Mouse (Mus musculus) ES-Bruce4 (cell line): Measurements from ENCODE around the gene Oxa1l. TPM values are rescaled to one million over a fixed set of nuclear protein-coding genes. Genes with fewer than 3 reads are reported as not detected.
A peak's percentile ranks its signal among the peaks of the same experiment; 100 is the strongest.

Experiments used
- H3K27ac ChIP-seq: 2 replicates; pipeline ENCODE4 v1.5.1; 2012; ENCODE audit warnings: low read length, inconsistent platforms; ENCODE audit not compliant: insufficient read depth
- H3K27me3 ChIP-seq: 2 replicates; pipeline ENCODE4 v1.6.1; 2012; ENCODE audit warnings: mild to moderate bottlenecking, low read length, inconsistent platforms; ENCODE audit not compliant: control insufficient read depth, poor library complexity, insufficient read depth, severe bottlenecking
- H3K36me3 ChIP-seq: 2 replicates; pipeline ENCODE4 v1.6.1; 2012; ENCODE audit warnings: inconsistent platforms, mild to moderate bottlenecking, low read length, moderate library complexity; ENCODE audit not compliant: control insufficient read depth, poor library complexity, insufficient read depth, severe bottlenecking
- H3K4me1 ChIP-seq: one replicate; pipeline ENCODE4 v1.8.1; 2011; ENCODE audit warnings: low read length; ENCODE audit not compliant: control insufficient read depth, insufficient read depth
- H3K4me3 ChIP-seq: 2 replicates; pipeline ENCODE4 v1.5.1; 2011; ENCODE audit warnings: low read depth, mild to moderate bottlenecking, low read length
- H3K9ac ChIP-seq: 2 replicates; pipeline ENCODE4 v1.6.1; 2012; ENCODE audit warnings: low read depth, mild to moderate bottlenecking, inconsistent platforms; ENCODE audit not compliant: poor library complexity, severe bottlenecking
- H3K9me3 ChIP-seq: replicated peaks from 2 replicates; pipeline ENCODE4 v1.6.1; 2012; ENCODE audit warnings: mild to moderate bottlenecking, low read length, inconsistent platforms; ENCODE audit not compliant: control insufficient read depth, poor library complexity, insufficient read depth, severe bottlenecking
- CTCF ChIP-seq: IDR thresholded peaks from one replicate; pipeline ENCODE4 v1.8.1; 2011; ENCODE audit warnings: low read depth, low read length
- EP300 ChIP-seq: IDR thresholded peaks from 2 replicates; pipeline ENCODE4 v1.6.1; 2011; ENCODE audit warnings: low read depth, low read length; ENCODE audit not compliant: insufficient read depth
- POLR2A ChIP-seq: IDR thresholded peaks from one replicate; pipeline ENCODE4 v1.8.1; 2011; ENCODE audit warnings: low read length; ENCODE audit not compliant: insufficient read depth
- polyA plus RNA-seq: library from polyadenylated mRNA; stranded (reverse); fragments of >200 nt; gene quantifications from 2 replicates; pipeline ENCODE4 v1.2.4, GENCODE M21; 2011; ENCODE audit warnings: low read depth; ENCODE audit not compliant: missing spikeins, insufficient read depth, insufficient read length

Gene Oxa1l
- polyA plus RNA-seq, 1 experiment = 96.4 TPM

DNA sequence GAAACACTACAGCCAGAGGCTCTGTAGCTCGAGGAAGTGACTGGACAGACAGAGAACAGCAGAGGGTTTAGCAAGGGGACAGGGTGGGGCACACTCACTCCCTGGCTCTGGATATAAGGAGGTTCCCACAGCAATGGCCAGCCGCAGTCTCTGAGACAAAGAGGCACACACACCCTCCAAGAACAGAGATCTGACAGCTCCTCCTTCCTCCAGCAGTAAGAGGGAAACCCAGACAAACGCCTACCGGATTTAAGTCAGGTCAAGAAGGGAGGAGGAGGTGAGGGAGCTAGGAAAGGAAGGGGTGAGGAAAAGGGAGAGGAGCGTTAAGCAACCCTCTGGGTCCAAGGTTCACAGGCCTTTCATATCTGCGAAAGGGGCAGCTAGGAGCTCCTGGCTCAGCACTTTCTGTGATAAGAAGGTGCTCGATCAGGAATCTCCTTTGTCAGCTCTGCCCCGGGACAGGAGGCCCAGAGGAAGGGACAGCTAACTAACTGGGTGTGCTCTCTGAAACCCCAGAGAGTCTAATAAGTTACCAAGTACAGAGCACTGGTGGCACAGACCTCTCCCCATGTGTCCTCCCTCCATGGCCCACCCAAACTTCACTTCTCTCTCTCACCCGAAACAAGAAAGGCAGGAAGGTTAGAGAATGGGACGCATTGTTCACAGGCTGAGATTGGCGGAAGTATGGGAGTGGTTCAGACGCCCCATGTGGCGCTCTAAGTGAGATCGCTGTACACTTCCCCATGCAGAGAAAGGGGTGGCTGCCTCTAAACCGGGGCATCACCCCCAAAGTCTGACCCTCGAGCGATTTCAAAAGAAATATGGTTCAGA is 49.6 kb downstream of the Oxa1l start:
- H3K4me1 ChIP-seq = peaks cover 2% of the 10 kb centered on the region
- peak overlapping the region; percentile 93 for H3K27ac ChIP-seq
- peak overlapping the region; percentile 24 for H3K9ac ChIP-seq
- peaks cover 21% of the 10 kb centered on the region for H3K36me3 ChIP-seq
- no peaks in the 10 kb centered on the region for H3K27me3 ChIP-seq
- peak overlapping the region; percentile 54 for H3K4me3 ChIP-seq
- TF ChIP-seq EP300 (peak; percentile 79), CTCF (no peak)
- no peaks in the 10 kb centered on the region for H3K9me3 ChIP-seq

DNA sequence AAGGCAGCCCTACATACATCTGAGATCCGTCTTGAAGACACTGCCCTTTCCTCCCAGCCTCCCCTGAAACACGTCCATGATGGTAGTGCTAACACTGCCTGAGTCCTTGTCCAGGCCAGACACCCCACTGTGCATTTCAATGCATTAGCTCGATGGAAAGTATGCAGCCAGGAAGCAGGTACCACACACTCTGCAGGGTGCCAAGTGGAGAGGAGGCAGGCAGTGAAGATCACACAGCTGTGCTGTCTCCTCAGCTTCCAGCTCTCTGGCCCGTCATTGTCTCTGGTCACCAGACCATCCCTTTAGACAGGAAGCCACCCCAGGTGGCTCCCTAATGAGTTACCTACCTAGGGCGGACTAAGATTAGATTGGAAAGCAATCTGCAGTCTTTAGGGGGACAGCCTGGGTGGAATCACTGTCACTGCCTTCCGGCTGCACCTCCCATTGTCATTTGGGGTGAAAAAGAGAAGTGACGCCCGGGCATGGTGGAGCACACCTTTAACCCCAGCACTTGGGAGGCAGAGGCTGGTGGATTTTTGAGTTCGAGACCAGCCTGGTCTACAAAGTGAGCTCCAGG is 51.5 kb downstream of the Oxa1l start:
- H3K36me3 ChIP-seq = peaks cover 10% of the 10 kb centered on the region
- peak overlapping the region; percentile 94 for H3K27ac ChIP-seq
- no peak for TF ChIP-seq POLR2A
- no peak for TF ChIP-seq CTCF
- TF ChIP-seq EP300 = peak; percentile 99
- peak overlapping the region; percentile 55; the same call in 1 of the 2 replicates for H3K9ac ChIP-seq
- H3K4me1 ChIP-seq = peaks cover 2% of the 10 kb centered on the region
- H3K27me3 ChIP-seq = no peaks in the 10 kb centered on the region
- H3K9me3 ChIP-seq = no peaks in the 10 kb centered on the region
- peak overlapping the region; percentile 2; the same call in 1 of the 2 replicates for H3K4me3 ChIP-seq

DNA sequence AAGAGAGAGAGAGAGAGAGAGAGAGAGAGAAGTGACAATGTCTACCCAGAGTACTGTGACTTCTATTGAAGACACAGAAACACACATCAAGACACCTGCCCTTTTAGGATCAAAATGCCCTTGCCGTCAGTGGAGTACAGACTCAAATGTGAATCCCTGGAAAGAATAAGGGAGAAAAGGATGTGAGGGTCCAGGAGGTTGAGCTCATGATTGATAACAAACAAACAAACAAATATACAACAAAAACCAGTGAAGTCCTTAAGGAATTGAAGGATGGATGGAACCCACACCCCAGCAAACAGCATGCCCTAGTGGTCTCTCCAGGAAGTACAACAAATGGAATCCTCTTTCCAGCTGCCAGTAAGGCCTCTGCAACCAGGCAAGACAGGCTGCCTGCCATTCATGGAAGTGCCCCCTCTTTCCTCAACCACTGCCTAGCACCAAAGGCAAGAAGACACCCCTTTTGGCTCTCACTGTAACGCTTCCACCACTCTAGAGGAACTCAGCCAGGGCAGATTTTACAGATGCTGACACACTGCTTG is 52.1 kb downstream of the Oxa1l start:
- peaks cover 2% of the 10 kb centered on the region for H3K4me1 ChIP-seq
- peak overlapping the region; percentile 72 for H3K4me3 ChIP-seq
- TF ChIP-seq CTCF (peak; percentile 46), POLR2A (no peak)
- peaks cover 6% of the 10 kb centered on the region for H3K36me3 ChIP-seq
- H3K27ac ChIP-seq = peak overlapping the region; percentile 94
- no peaks in the 10 kb centered on the region for H3K27me3 ChIP-seq
- H3K9me3 ChIP-seq = no peaks in the 10 kb centered on the region
- peak overlapping the region; percentile 55 for H3K9ac ChIP-seq

DNA sequence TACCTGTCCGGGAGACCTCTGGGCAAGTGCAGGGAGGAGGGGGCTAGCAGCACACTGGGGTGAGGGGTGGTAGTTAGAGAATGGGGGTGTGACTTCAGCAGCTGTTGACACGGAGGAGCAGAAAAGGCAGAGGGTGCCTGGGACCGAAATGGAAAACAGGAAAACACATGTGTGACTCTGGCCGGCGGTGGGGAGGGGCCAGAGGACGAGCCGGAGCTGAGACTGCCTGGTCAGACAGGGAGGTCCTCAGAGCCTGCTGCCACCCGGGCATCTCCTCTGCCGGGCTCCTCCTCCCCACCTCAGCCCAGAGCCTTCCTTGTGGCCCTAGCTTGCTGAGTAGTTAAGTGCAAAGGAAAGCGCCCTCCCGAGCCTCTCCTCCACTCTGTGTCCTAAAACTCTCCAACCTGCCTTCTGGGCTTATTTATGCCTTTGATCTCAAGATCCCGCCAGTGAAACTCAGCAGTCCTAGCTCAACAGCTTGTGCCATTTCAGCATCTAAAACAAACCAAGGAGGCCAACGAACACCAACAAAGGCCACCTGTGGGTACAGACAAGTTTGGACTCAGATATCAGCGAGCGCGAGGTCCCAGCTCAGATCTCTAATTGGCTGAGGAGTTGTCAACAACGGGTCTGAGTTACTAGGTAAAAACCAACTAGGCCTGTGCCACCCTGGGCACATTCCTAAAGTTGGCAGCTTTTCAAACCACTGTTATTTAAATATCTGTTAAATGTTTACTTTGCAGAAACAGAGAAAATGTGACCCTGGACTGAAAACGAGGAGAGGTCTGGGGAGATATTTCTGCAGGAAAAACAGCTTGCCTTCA is 53.5 kb downstream of the Oxa1l start:
- peak overlapping the region; percentile 94 for H3K27ac ChIP-seq
- H3K36me3 ChIP-seq = no peaks in the 10 kb centered on the region
- no peaks in the 10 kb centered on the region for H3K9me3 ChIP-seq
- peak overlapping the region; percentile 46 for H3K4me3 ChIP-seq
- H3K9ac ChIP-seq = peak overlapping the region; percentile 55
- TF ChIP-seq EP300 (peak; percentile 63; the same call in 1 of the 2 replicates), POLR2A (no peak), CTCF (no peak)
- peaks cover 2% of the 10 kb centered on the region for H3K4me1 ChIP-seq
- no peaks in the 10 kb centered on the region for H3K27me3 ChIP-seq

DNA sequence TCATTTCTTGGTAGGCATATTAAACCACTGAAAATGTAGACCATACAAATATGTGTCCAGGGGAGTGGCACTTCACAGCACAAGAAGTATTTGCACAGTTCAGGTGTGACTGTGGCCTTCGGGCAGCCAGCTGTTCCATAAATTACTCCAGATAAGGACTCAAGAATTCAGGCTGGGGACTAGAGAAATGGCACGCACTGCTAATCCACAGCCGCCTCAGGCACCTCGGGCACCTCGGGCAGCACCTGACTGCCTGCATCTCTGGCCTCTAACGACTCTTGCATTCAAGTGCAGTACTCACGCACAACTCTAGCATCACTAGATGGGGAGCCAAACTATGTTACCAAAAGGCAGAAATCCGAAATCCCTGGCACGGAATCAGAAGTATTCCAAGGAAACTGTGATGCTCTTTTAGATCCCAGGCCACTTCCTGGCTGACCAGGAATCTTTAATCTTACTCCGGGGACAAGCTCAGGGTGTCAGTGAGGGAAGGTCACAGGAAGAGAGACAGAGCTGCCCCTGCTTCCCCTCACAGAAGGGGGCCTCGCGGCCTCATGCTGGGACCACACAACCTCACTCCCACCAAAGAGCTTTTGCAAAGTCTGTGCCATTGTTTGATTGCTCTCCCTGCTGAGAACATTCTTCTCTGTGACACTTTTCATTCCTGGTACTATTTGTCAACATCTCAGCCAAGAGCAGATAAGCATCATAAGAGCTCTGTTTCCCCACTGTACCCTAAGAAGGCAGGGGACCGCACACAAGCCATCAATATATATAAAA is 54.8 kb downstream of the Oxa1l start:
- Histone ChIP-seq H3K4me1 (peaks cover 2% of the 10 kb centered on the region), H3K9ac (peak overlapping the region; percentile 55; the same call in 1 of the 2 replicates), H3K4me3 (peak overlapping the region; percentile 19), H3K27me3 (no peaks in the 10 kb centered on the region), H3K27ac (peak overlapping the region; percentile 73), H3K9me3 (no peaks in the 10 kb centered on the region), H3K36me3 (no peaks in the 10 kb centered on the region)
- TF ChIP-seq POLR2A = no peak
- peak; percentile 97 for TF ChIP-seq EP300
